Mouse (Mus musculus) ES-Bruce4 (cell line): ENCODE data around the gene Fyn. TPM values are rescaled to one million over a fixed set of nuclear protein-coding genes. Genes with fewer than 3 reads are reported as not detected.

Source experiments
- H3K27ac ChIP-seq: 2 replicates; pipeline ENCODE4 v1.5.1; 2012; ENCODE audit warnings: low read length, inconsistent platforms; ENCODE audit not compliant: insufficient read depth
- H3K27me3 ChIP-seq: 2 replicates; pipeline ENCODE4 v1.6.1; 2012; ENCODE audit warnings: mild to moderate bottlenecking, low read length, inconsistent platforms; ENCODE audit not compliant: control insufficient read depth, poor library complexity, insufficient read depth, severe bottlenecking
- H3K36me3 ChIP-seq: 2 replicates; pipeline ENCODE4 v1.6.1; 2012; ENCODE audit warnings: inconsistent platforms, mild to moderate bottlenecking, low read length, moderate library complexity; ENCODE audit not compliant: control insufficient read depth, poor library complexity, insufficient read depth, severe bottlenecking
- H3K4me1 ChIP-seq: one replicate; pipeline ENCODE4 v1.8.1; 2011; ENCODE audit warnings: low read length; ENCODE audit not compliant: control insufficient read depth, insufficient read depth
- H3K4me3 ChIP-seq: 2 replicates; pipeline ENCODE4 v1.5.1; 2011; ENCODE audit warnings: low read depth, mild to moderate bottlenecking, low read length
- H3K9ac ChIP-seq: 2 replicates; pipeline ENCODE4 v1.6.1; 2012; ENCODE audit warnings: low read depth, mild to moderate bottlenecking, inconsistent platforms; ENCODE audit not compliant: poor library complexity, severe bottlenecking
- H3K9me3 ChIP-seq: replicated peaks from 2 replicates; pipeline ENCODE4 v1.6.1; 2012; ENCODE audit warnings: mild to moderate bottlenecking, low read length, inconsistent platforms; ENCODE audit not compliant: control insufficient read depth, poor library complexity, insufficient read depth, severe bottlenecking
- CTCF ChIP-seq: IDR thresholded peaks from one replicate; pipeline ENCODE4 v1.8.1; 2011; ENCODE audit warnings: low read depth, low read length
- EP300 ChIP-seq: IDR thresholded peaks from 2 replicates; pipeline ENCODE4 v1.6.1; 2011; ENCODE audit warnings: low read depth, low read length; ENCODE audit not compliant: insufficient read depth
- POLR2A ChIP-seq: IDR thresholded peaks from one replicate; pipeline ENCODE4 v1.8.1; 2011; ENCODE audit warnings: low read length; ENCODE audit not compliant: insufficient read depth
- polyA plus RNA-seq: library from polyadenylated mRNA; stranded (reverse); fragments of >200 nt; gene quantifications from 2 replicates; pipeline ENCODE4 v1.2.4, GENCODE M21; 2011; ENCODE audit warnings: low read depth; ENCODE audit not compliant: missing spikeins, insufficient read depth, insufficient read length

Fyn gene
- polyA plus RNA-seq, 1 experiment: 19.1 TPM

GRCm38 (mm10) chr10:39455344-39455743 is 86.7 kb downstream of the Fyn start:
- TF ChIP-seq POLR2A: no peak
- TF ChIP-seq EP300: no peak
- no peak for TF ChIP-seq CTCF
- H3K27me3 ChIP-seq: no peaks in the 10 kb centered on the region
- no peak overlapping the region for H3K27ac ChIP-seq
- H3K9ac ChIP-seq: no peak overlapping the region
- no peaks in the 10 kb centered on the region for H3K4me1 ChIP-seq
- no peak overlapping the region for H3K4me3 ChIP-seq
- H3K36me3 ChIP-seq: no peaks in the 10 kb centered on the region
- no peaks in the 10 kb centered on the region for H3K9me3 ChIP-seq

GRCm38 (mm10) chr10:39455857-39456620 is 87.4 kb downstream of the Fyn start:
- no peaks in the 10 kb centered on the region for H3K36me3 ChIP-seq
- no peaks in the 10 kb centered on the region for H3K27me3 ChIP-seq
- H3K9ac ChIP-seq: no peak overlapping the region
- peak overlapping the region; percentile 17; the same call in 1 of the 2 replicates for H3K27ac ChIP-seq
- no peak for TF ChIP-seq POLR2A
- no peak for TF ChIP-seq EP300
- TF ChIP-seq CTCF: no peak
- no peak overlapping the region for H3K4me3 ChIP-seq
- no peaks in the 10 kb centered on the region for H3K4me1 ChIP-seq
- H3K9me3 ChIP-seq: no peaks in the 10 kb centered on the region

GRCm38 (mm10) chr10:39456776-39457175 is 88.1 kb downstream of the Fyn start:
- no peak overlapping the region for H3K9ac ChIP-seq
- no peak overlapping the region for H3K4me3 ChIP-seq
- H3K27me3 ChIP-seq: no peaks in the 10 kb centered on the region
- no peaks in the 10 kb centered on the region for H3K36me3 ChIP-seq
- TF ChIP-seq EP300 (no peak), POLR2A (no peak), CTCF (no peak)
- H3K27ac ChIP-seq: no peak overlapping the region
- H3K4me1 ChIP-seq: no peaks in the 10 kb centered on the region
- no peaks in the 10 kb centered on the region for H3K9me3 ChIP-seq

GRCm38 (mm10) chr10:39457281-39457680 is 88.6 kb downstream of the Fyn start:
- Histone ChIP-seq H3K27me3 (no peaks in the 10 kb centered on the region), H3K27ac (no peak overlapping the region), H3K4me1 (no peaks in the 10 kb centered on the region), H3K4me3 (no peak overlapping the region), H3K9ac (no peak overlapping the region), H3K9me3 (no peaks in the 10 kb centered on the region), H3K36me3 (no peaks in the 10 kb centered on the region)
- TF ChIP-seq CTCF (no peak), POLR2A (no peak), EP300 (no peak)

DNA sequence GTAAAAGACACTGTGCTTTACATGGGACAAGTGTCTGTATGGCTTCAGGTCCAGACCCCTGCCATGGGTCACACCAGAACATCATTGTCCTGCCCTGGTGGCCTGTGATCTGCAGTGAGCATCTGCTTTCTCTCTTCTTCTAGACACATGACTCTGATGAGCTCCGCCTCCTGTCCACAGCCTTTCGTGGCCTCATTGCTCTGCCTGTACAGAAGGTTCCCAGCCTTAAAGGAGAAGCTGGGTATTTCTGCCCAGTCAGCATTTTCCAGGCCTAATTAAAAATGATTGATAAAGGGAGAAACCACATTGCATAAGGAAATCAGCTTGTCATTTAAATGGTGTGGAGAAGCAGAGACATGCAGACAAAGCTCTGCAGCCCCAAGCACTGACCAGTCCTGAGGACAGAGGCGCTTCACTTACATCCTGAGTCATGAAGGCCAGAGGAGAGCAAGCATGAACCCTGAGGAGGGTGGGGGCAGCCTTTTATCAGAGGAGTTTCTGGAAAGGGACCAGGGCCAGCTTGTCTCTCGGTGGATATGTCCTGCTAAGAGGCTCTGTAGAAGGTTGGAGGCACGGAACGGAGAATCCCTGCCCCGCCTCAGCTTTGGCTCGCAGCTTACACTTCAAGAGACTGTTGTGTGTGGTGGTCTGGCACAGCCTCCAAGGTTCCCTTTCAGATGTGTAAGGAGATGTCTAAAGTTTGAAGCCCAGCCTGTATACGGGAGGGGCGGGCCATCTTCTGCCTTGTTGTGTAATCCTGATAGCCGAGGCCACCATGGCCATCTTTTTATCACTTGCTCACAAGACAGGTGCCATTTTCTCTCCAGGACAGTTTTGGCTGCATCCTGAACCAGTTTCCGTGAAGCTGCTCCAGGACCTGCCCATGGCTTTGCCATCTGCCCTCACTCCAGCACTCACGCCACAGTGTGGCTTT is 90.4 kb downstream of the Fyn start:
- Histone ChIP-seq H3K9ac (no peak overlapping the region), H3K4me1 (no peaks in the 10 kb centered on the region), H3K27ac (no peak overlapping the region), H3K4me3 (no peak overlapping the region), H3K36me3 (no peaks in the 10 kb centered on the region), H3K27me3 (no peaks in the 10 kb centered on the region), H3K9me3 (no peaks in the 10 kb centered on the region)
- TF ChIP-seq EP300 (no peak), POLR2A (no peak), CTCF (no peak)

DNA sequence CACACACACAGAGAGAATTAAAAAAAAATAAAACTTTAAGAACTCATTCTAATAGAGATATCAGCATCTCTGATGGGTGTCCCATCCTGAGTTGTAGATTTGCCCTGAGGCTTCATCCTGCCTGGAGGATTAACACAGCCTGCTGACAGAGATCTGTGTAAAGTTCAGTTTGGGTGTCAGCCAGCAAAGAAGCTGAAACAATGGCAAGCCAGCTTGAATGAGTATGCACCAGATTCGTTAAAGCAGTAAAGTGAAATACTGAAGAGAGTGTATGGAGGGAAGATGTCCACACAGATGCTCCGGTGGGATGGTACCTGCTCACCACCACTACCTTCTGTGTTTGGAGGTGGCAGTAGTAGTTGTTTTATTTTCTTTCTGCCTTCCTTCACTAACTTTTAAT is 92.0 kb downstream of the Fyn start:
- Histone ChIP-seq H3K4me1 (no peaks in the 10 kb centered on the region), H3K9ac (no peak overlapping the region)
- TF ChIP-seq EP300: no peak
- TF ChIP-seq CTCF: no peak
- no peak for TF ChIP-seq POLR2A

More for the DNA sequence above, 92.0 kb downstream of the Fyn start:
- no peak overlapping the region for H3K4me3 ChIP-seq
- no peaks in the 10 kb centered on the region for H3K27me3 ChIP-seq
- H3K9me3 ChIP-seq: no peaks in the 10 kb centered on the region
- H3K36me3 ChIP-seq: no peaks in the 10 kb centered on the region
- no peak overlapping the region for H3K27ac ChIP-seq
